ENCODE assay signal across 27 mouse cellular contexts in the genomic region with DNA sequence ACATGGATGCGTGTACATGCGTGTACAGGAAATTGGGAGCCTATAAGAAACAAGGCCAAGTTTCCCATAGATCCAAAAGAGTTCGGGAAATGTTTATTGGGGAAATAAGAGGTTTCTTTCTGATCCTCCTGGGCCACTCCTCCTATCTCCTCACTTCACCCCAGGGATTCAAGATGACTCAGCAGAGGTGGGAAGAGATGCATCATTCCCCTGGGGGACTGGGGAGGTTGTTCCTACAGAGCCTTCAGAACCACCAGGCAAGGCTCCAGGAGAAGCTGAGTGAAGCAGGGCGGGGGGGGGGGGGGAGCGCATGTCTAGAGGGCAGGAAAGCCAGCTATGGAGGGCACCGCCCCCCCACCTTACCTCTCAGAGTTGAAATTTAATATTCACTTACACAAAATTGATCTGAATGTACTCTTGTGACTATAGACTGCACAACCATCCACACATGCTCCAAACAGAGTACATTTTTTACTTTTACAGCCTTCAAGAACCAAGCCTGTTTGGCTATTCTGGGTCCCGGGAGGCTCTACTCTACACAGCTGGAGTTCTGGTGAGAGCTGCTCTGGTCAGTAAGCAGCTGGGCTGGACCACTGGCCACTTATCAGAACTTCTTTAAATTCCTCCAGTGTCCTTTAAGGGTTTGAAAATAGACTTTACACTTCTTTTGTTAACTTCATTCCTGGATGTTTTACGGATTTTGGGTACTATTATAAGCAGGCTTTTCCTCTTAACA. TPM values are rescaled to one million over a fixed set of nuclear protein-coding genes. Genes with fewer than 3 reads are reported as not detected.
DNase-seq lines count a peak whose midpoint lies in the region; ATAC-seq and TF ChIP-seq lines count a peak whose summit lies in the region.
"Had no signal": no experiment of that assay in that cellular context is flagged by ENCODE, and none has a peak within 500 bp of the region (broad histone marks: within the 10 kb centered on the region; RNA-seq: fewer than 3 reads in every experiment).

No protein-coding gene starts in this region.

- no peaks in the 10 kb centered on the region for H3K9me3 ChIP-seq in kidney, embryonic 15.5 days (replicated peaks)
- H3K9me3 ChIP-seq: embryonic facial prominence, embryonic 13.5 days; limb, embryonic 13.5 days; liver, embryonic 12.5 days; midbrain, embryonic 12.5 days had no signal

- TF ChIP-seq CTCF in kidney, adult 2 months (conservative IDR thresholded peaks at IDR 0.05; ENCODE audit: insufficient read depth, insufficient read length, low read depth, low read length): no peak

- 85% methylated on average over 7 of the region's 8 CpGs for WGBS in kidney, embryonic 15.5 days
- 81% methylated on average over 8 of the region's 8 CpGs for WGBS in kidney, adult 2 months

- H3K27me3 ChIP-seq in kidney, embryonic 15.5 days: no peaks in the 10 kb centered on the region
- no peaks in the 10 kb centered on the region for H3K27me3 ChIP-seq in kidney, adult 2 months (replicated peaks; ENCODE audit: control insufficient read depth, insufficient read depth, low read length)
- H3K27me3 ChIP-seq: embryonic facial prominence, embryonic 13.5 days; forebrain, embryonic 12.5 days; limb, embryonic 13.5 days; liver, embryonic 12.5 days; midbrain, embryonic 12.5 days; Patski had no signal

- H3K4me3 ChIP-seq in kidney, embryonic 15.5 days (replicated peaks): no peak overlapping the region
- no peak overlapping the region for H3K4me3 ChIP-seq in kidney, adult 2 months (ENCODE audit: insufficient read depth, low read depth, low read length)
- H3K4me3 ChIP-seq: embryonic facial prominence, embryonic 13.5 days; erythroblast, embryonic 14.5 days; forebrain, embryonic 12.5 days; limb, embryonic 13.5 days; liver, embryonic 12.5 days; midbrain, embryonic 12.5 days had no signal

- H3K27ac ChIP-seq in kidney, embryonic 15.5 days: peak overlapping the region; percentile 14; the same call in 1 of the 2 replicates
- no peak overlapping the region for H3K27ac ChIP-seq in kidney, adult 2 months (ENCODE audit: insufficient read depth, low read depth, low read length)
- H3K27ac ChIP-seq: embryonic facial prominence, embryonic 13.5 days; forebrain, embryonic 12.5 days; hindbrain, embryonic 14.5 days; limb, embryonic 13.5 days; liver, embryonic 12.5 days; midbrain, embryonic 12.5 days had no signal

- peaks cover 76% of the 10 kb centered on the region for H3K4me1 ChIP-seq in kidney, embryonic 15.5 days
- H3K4me1 ChIP-seq in kidney, adult 2 months (ENCODE audit: control insufficient read depth, insufficient read depth, low read length): peaks cover 38% of the 10 kb centered on the region

- ATAC-seq in kidney, embryonic 15.5 days (replicated peaks; ENCODE audit: low FRiP score): no peak
- ATAC-seq: inflammation-experienced regulatory T-cells, adult 6 months; liver, embryonic 12.5 days; Patski had no signal

- intact Hi-C loops in gastrocnemius, postnatal 14 days (cut with DNase I; ENCODE audit: low total_unique reads): no loop called here

- peak; percentile 43 for DNase-seq in gastrocnemius, postnatal 14 days
- no peak for DNase-seq in gastrocnemius, postnatal 4 days (ENCODE audit: low spot score in 2 of 2)
- no peak for DNase-seq in kidney, adult 2 months
- peak; percentile 77 for DNase-seq in MN1 (ENCODE audit: low spot score)
- DNase-seq in skeletal muscle tissue, adult 2 months (ENCODE audit: low read depth, low spot score): peak; percentile 44
- no peak for DNase-seq in cerebellum, postnatal 25 days
- DNase-seq: adrenal gland, adult 2 months; cerebellum, adult 18-20 months; cerebellum, postnatal 36 days; embryo, embryonic 11 days; heart, postnatal 36 days; kidney, adult 9 months; layer of hippocampus, adult 9-11 months; lung, adult 2 months; thymus, postnatal 25 days had no signal

- TF ChIP-seq POLR2A in kidney, adult 2 months (IDR thresholded peaks at IDR 0.05; ENCODE audit: low read depth, low read length): no peak

- no peaks in the 10 kb centered on the region for H3K36me3 ChIP-seq in kidney, embryonic 15.5 days
- H3K36me3 ChIP-seq in kidney, adult 2 months (ENCODE audit: control insufficient read depth, insufficient read depth, low read length): no peaks in the 10 kb centered on the region
- H3K36me3 ChIP-seq: embryonic facial prominence, embryonic 13.5 days; forebrain, embryonic 12.5 days; limb, embryonic 13.5 days; liver, embryonic 12.5 days; midbrain, embryonic 12.5 days had no signal

- no peak overlapping the region for H3K4me2 ChIP-seq in kidney, embryonic 15.5 days
- H3K4me2 ChIP-seq: embryonic facial prominence, embryonic 13.5 days; forebrain, embryonic 12.5 days; hindbrain, embryonic 14.5 days; limb, embryonic 13.5 days; liver, embryonic 12.5 days; midbrain, embryonic 12.5 days had no signal

- H3K9ac ChIP-seq in kidney, embryonic 15.5 days: no peak overlapping the region
- H3K9ac ChIP-seq: embryonic facial prominence, embryonic 13.5 days; forebrain, embryonic 12.5 days; hindbrain, embryonic 14.5 days; limb, embryonic 13.5 days; liver, embryonic 12.5 days; midbrain, embryonic 12.5 days had no signal

RNA-seq across cellular contexts. Expression of gene Col18a1, which starts 44.9 kb away (rescaled TPM):
- 10 to 100 TPM; 20.2 to 24.5 TPM for total RNA-seq in gastrocnemius, postnatal 14 days (2021)
- total RNA-seq in gastrocnemius, postnatal 4 days (2021): 10 to 100 TPM; 93.9 to 94.1 TPM
- polyA plus RNA-seq in kidney, embryonic 15.5 days (2015; fragmentation: Nextera tagmentation; extraction: Ambion mirVana): 195 and 206 TPM in 2 replicates
- polyA plus RNA-seq in kidney, adult 2 months (2012; rRNA removed): 114 and 138 TPM in 2 replicates
- total RNA-seq: megakaryocyte, adult 5-6 weeks; monocyte, adult 5-6 weeks had no signal

Comparison
In these comparisons a context has a peak if more than half of its experiments do, and no peak if none do; other contexts are left out.
1. DNase-seq: peak in gastrocnemius, postnatal 14 days (single experiment), MN1 (single experiment) and skeletal muscle tissue, adult 2 months (single experiment); none in gastrocnemius, postnatal 4 days (0 of 2), kidney, adult 2 months (single experiment) and cerebellum, postnatal 25 days (0 of 2).